Mouse (Mus musculus) layer of hippocampus, adult 8-10 months (tissue): ENCODE data around the gene Ttc9. TPM values are rescaled to one million over a fixed set of nuclear protein-coding genes. Genes with fewer than 3 reads are reported as not detected.
A peak's percentile ranks its signal among the peaks of the same experiment; 100 is the strongest.

Experiments
- DNase-seq, 2 experiments: peaks; one replicate each; pipeline ENCODE4 v3.0.0; 2022; ENCODE audit warnings: low spot score in 2 of 2
- total RNA-seq, 4 experiments: library from RNA; stranded (reverse); gene quantifications; 2 replicates each; pipeline ENCODE4 v1.2.4; 2022

Ttc9 gene
- total RNA-seq: 10 to 100 TPM; 37.0 to 43.8 (median 39.9) TPM

DNA sequence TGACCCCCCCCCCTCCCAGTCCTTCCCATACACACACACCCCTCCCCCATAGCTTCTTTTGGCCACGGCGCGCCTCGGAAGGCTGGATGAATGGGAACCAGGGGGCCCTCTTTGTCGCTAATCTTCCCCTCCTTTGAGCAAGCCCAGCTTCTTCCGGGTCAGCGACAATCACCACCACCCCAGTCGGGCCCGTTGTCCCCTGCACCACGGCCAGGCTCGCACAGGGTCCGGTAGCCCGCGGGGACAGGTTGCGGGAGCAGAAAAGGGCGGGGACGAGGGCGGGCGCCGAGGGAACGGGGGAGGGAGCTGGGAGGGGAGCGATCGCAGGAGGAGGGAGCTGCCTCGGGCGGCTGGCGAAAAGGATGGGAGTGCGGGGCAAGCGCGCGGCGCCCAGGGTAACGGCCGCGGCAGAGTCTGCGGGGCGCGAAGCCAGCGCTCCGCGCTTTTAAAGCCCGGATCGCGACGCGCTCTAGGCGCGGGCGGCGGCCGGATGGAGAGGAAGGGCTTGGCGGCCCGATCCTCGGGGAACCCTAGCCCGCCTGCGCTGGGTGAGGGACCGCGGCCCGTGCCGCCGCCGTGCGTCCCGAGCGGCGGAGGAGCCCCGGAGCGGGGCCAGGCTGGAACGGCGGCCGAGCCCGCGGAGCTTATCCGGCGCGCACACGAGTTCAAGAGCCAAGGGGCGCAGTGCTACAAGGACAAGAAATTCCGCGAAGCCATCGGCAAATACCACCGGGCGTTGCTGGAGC is at the start of gene Ttc9:
Ttc9 (plus strand) TSS at position 335 of the 746 bp plus-strand sequence.
- DNase-seq: peak in 1 of 2 experiments; percentile 29

DNA sequence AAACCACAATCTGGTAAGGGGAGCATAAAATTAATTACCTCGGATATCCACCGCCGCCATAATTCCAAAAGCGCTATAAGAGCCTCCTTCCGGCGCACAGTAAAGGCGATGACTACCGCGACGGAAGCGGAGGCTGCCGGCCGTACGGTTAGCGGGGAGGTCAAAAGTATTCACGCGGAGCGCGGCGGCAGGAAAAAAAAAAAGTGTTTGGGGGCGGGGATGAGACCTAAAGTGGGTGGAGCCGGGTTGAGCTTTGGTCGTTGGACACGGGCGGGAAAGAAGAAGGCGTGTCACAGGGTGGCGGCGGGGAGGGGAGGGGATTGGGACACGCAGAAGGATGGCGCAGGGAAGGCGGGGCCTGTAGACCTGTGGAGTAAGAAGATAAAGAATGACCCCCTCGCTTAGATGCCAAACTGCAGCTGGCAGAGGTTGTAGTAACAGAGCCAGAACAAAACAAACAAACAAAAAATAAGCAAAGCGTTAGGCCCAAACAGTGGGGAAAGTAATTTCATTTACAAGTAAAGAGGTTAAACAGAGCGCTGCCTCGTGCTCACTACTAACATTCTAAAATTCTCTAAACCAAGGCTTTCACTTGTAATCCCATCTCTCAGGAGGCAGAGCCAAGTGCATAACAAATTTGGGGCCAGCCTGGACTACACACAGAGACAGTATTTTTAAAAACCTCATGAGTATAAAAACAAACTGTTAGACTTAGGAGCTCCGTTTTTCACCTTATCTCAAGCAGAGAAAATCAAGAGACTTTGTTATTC is 36.0 kb upstream of the Ttc9 start, which contains the start of gene Med6:
Med6 (minus strand) TSS at position 107 of the 770 bp plus-strand sequence.
- DNase-seq: peak; percentile 88 to 91

DNA sequence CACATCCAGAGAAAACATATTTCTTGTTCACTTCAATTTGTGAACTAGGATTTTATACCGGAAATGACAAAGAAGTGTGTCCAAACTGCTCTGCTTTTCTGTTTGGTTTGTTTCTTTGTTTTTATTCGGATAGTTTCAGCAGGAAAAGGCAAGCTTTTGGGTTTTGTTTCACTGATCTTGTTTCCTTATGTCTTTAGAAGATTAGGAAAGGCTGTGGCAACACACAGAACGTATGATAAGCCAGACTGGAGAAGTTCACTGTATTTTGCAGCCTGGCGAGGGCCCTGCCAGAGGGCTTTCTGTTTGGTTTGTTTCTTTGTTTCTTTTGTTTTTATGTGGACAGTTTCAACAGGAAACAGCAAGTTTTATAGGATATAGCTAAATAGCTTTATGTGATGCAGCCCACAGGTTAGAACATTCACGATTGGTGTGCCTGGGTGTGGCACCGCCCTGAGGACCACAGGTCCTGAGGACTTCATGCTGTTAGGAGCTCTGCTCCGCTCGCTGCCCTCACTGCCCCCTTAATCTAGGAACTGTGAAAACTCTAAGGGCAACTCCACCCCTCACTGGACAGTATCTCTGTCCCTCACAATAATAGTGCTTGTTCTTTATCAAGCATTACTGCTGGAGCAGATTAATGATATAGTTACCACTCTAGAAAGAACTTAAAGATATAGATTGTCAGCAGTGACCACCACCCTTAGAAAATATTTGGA is 34.3 kb upstream of the Ttc9 start:
- no peak for DNase-seq

DNA sequence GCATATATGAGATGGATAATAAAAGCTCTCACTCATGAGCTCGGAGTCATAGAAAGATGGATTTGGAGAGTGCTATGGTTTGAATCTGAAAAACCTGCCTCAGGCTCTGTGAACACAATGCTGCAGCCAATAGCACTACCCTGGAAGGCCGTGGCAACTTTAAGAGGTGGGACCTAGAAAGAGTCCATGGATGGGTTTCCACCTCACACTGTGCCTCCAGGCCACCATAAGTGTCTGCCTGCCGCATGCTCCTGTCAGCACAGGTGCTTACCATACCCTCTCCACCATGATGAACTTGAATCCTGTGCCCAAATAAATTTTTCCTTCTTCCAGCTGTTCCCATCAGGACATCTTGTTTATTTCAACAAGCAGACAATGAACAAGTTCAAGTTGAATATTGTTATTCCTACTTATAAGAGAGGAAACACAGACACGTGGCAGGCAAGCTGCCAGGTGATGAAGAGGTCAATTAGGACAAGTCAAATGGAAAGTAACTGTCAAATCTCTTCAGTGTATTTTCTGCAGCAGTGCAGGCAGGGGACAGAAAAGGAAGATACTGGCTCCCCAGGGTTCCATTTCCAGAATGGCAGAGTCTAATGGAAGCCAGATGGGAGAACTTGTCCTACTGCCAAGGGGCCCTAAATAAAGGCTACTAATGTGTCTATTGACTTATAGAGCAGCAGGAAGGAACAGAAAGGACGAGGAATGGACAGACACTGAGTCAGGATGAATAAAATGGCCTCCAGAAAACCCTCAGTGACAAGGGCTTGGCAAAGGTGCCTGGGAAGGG is 25.9 kb upstream of the Ttc9 start:
- no peak for DNase-seq

DNA sequence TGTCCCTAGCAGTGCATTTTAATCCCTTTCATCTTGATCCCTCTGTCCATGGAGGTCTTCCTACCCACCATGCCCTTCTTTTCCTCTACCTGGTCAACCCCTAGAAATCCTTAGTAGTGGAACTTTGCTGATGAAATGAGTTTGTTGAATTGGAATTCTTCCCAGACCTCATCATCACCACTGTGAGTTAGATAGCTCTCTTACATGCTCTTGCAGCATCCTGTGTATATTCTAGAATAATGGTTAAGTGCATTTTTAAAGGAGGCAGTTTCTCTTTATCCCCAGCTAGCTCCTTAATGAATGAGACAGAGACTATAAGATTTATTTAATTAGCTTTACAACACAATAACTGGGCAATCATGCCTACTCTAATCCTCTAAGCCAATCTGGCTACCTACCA is 21.6 kb upstream of the Ttc9 start:
- DNase-seq: no peak

DNA sequence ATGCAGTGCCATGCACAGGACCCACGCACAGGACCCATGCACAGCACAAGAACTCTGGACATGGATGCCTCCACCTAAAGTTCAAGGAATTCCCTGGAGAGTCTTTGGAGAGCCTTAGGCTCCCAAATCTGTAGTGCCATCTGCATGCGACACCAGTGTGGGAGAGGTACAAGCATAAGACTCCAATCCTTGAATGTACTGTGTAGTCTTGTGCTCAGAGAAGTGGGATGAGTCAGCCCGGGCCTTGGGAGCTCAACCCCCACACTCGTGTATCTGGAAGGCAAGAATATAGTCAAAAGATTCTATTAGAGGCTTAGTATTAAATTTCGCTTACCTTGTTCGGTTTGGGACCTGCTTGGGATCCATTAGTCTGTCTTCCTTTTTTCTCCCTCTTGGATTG is 15.2 kb upstream of the Ttc9 start:
- DNase-seq: no peak

DNA sequence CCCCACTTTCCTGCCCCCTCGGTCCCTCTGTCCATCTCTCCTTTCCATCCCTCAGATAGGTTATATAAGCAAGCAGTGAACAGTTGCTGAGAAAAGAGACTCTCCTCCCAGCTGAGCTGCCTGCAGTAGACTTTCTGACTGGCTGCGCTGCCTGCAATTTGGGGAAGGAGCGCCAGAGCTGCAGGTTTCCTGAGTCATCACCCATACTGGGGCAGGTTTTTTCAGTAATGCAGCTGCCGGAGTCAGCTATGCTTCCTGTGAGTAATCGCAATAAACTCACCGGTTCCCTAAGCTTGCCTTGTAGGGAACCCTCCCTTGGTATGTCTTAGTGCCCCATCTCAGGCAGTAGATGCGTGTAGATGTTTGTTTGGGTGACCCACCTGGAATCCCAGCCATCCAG is 14.1 kb upstream of the Ttc9 start:
- DNase-seq: peak; percentile 25 to 32

DNA sequence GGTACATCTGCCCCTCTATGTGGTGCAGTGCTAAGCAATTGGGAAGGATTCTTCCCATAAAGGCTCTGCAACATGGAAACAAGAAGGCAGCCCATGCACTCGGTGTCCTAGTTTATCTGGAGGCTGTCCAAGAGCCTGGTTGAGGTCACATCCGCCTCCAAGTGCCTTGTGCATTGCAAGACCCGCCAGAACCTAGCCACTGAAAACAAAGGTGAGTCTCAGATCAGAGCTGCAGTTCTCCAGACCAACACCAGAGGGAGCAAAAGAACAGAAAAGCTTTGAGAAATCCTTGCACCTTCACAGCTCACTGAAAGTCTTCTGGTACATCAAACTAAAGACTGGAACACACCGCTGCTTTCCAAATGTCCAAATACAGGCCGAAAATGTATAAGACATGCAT is 11.7 kb upstream of the Ttc9 start:
- peak; percentile 59 to 86 for DNase-seq

DNA sequence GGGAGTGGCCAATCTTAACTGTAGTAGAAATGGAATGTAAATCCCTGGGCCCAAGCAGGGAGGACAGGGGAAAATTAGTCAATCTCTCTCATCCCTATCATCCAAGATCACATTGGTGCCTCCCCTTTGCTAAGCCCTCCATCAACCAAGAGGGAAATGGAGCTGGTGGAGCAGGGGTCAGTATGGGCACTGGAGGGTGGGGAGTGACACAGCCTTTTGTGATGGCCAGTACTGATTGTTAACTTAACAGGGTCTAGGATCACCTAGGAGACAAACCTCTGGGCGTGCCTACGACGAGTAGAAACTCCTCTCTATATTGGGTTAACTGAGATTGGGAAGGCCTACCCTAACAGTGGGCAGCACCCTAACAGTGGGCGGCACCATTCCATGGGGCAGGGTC is 7.7 kb upstream of the Ttc9 start:
- DNase-seq: no peak

DNA sequence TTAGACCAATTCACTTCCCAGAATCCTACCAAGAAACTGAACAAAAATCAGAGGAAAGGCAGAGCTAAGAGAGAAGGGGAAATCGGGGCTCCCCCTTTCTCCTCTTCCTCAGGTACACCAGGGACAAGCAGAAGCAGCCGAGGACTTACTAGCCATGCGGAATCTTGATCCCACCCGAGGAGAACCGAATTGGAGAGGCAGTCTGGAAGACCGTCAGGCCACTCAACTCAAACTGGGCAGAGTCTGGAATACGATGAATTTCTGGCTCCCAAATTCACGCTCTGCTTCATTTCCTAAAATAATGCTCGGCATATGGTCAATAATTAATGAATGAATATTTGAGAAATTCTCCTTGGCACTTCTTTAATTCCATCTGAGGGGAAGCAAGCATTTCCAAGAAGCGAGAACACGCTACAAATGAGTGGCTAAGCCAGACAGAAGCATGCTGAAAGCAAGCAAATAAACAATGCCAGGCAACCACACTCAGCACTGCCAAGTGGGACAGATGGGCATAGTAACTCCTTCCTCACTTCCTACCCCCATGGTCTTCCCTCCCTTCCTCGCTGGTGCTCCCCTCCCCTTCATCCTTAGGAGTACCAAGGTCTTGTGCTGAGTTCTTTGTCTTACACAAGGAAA is 4.7 kb upstream of the Ttc9 start:
- peak; percentile 42 to 43 for DNase-seq

DNA sequence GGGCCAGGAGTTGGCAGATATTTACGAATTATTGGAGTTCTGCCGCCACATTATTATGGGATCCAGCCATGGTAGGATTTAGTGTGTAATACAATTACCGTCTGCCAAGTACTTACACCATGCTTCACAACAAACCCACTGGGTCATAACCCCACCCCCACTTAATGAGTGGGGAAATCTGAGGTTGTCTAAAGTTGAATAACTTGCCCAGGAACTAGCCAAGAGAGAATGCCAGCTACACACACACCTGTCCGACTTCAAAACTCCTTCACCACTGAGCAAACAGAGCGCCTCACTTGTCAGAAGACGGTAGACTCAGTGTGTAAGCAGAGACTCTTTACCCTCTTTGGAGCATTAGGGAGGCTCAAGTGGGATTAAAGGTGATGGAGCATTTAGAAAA is 3.6 kb upstream of the Ttc9 start:
- DNase-seq: no peak

DNA sequence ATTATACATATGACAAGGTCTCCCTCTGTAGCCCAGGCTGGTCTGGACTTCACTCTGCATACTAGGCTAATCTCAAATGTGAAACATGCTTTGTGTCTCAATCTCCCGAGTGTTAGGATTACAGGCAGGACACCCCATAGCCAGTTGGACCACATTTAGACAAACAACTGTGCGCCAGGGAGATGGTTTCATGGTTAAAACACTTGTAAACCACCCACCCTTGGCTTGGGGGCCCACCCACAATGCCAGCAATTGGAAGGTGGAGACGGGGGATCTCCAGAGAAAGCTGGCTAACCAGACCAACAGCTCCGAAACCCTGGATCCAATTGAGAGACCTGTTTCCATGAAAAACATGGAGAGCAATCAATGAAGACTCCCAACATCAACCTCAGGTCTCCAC is 3.0 kb upstream of the Ttc9 start:
- DNase-seq: no peak

DNA sequence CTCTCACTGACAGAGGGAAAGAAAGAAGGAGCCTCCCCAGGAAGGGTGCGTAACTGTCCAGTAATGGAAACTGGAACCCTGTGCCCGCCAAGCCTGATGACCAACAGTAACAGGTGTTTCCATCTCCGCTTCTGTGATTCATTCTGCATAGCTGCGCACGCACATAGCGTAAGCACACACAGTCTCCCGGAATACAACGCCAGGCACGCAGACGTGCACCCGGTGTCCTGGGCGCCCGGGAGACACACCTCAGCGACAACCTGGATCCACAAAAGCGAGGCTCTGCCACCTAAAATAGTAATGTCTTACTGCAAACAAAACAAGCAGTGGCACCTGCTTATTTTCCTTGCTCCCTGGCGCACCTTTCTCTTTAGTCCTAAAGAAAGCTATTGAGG is 532 bp upstream of the Ttc9 start:
- peak; percentile 48 to 49 for DNase-seq

DNA sequence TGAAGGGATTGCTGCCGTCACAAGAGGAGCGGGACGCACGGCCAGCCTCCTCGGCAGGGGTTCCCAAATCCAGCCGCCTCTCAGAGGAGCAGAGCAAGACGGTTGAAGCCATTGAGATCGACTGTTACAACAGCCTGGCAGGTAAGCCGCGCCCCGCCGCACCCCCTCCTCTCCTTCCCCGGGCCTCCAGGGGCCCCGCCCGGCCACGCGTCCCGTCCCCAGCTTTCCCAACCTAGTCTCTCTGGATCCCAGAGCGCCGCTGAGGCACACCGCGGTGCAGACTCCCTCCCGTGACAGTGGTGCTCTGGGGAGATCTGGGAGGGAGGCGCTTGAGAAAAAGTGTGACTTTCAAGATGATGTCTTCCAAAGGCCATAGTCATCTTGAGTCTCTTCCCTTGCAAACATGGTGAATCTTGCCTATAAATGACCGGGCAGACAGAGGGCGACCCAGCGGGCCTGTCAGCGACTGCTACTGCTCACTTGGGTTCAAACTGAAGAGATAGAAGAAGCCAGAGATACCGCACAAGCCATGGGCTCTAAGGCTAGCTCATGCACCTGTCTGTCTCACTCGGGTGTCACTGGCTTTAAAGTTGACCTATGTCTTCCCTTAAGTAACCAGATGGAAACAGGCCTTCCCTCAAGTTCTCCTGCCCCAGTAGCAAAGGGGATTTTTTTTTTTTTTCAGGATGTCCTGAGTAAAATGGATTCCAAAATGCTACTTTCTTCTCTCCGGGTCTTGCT is 782 bp downstream of the Ttc9 start:
- DNase-seq: peak in 1 of 2 experiments; percentile 33

DNA sequence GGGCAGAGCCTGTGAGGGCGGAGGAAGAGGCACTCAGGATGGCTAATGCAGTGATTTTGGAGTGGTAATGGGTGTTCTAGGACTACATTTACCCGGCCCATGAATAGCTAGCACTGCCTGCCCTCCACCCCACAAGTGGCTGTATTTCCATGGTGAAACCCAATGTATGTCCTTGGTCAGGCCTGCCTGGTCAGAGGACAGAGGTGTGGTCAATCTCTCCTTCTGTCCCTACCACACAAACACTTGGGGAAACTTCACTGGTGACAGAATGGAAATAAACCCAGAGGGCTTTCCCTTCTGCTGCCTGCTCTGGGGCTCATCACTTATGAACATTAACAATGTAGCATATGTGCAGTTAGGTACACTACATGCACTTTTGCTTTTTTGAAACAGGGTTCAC is 2.2 kb downstream of the Ttc9 start:
- DNase-seq: no peak

DNA sequence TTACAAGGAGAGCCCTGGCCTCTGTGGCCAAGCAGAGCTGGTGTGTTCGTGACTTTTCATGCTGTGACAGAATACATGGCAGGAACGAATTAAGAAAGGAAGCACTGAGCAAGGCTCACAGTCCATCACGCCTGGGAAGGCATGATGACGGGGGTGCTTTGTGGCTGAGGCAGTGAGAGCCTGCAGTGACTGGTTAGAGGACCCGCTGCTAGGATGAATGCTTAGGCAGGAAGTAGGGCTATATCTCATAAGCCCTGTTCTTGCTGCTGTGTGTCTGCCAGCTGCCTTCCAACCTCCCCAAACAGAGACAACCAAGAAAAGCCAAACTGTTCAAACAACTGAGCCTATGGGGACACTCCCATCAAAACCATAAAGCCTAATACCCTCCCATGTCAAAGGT is 9.6 kb downstream of the Ttc9 start:
- DNase-seq: no peak

DNA sequence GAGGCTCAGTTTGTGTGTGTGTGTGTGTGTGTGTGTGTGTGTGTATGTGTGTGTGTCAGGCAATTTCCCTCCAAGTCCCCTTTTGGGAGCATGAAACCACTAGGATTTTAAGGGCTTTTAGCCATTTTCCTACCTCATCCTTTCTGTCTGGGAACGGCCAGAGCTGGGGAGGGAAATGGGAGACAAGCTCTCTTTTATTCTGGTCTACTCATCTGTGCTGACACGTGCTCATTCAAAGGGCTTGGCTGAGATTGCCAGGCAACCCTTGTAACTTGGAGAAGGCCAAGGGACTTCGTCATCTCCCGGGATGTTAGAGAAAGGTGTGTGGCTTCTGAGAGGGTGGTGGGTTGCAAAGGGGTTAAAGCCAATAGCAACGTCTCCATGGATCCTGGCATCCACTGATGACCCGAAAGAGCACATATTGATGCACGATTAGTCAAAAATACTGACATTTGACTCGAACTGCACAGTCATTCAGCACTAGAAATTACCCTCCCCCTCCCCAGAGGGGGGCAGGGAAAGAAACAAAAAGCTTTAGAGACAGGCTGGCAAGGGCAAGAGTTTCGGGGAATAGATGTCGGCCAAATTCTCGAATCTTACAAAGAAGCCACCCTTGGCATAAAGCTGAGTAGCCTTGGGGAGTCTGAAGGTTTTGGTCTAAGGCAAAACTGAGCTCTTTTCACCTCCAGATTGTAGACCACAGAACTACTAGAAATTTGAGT is 11.5 kb downstream of the Ttc9 start:
- DNase-seq: peak in 1 of 2 experiments; percentile 58

DNA sequence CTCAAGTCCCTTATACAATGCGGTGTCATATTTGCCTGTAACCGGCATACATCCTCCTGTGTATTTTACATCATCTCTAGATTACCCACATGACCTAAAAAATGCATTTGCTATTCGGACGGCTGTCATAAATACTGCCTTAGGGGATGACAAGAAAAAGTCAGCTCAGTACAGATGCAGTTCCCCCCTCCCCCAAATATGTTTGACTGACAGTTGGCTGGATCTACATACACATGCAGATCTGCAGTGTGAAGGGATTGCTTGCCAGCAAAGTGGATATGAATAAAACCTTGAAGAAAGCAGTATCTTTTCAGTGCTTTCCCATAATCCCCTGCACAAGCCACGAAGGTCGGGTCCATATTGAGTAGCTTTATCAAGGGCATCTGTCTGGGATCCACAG is 15.8 kb downstream of the Ttc9 start:
- no peak for DNase-seq

DNA sequence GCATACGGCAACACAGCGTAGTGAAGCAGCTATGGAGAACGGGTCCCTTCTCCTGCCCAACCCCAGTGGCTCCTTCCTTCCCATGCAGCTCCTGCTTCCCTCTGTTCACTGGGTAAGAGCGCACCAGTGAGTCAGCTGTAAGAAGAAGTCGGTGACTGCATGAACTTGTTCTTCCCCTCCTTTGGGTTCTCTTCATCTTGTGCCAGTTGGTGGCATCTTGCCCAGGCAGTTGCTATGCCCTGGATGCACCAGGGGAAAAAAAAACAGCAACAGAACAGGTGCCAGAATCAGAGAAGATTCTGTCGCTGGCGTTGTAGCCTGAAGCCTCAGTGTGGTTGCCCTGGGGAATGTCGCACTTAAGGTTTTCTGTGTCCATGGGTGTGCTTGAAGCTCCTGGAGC is 22.3 kb downstream of the Ttc9 start:
- DNase-seq: peak in 1 of 2 experiments; percentile 20
